Mouse (Mus musculus) lung, adult 2 months (tissue): ENCODE data around the gene Ndufb3. TPM values are rescaled to one million over a fixed set of nuclear protein-coding genes. Genes with fewer than 3 reads are reported as not detected.
A peak's percentile ranks its signal among the peaks of the same experiment; 100 is the strongest.
"Not testable (repeated sequence)": the region's sequence is repeated elsewhere in the genome, so short reads cannot be mapped to it uniquely, and the experiment has no call there.

Experiments
- DNase-seq: peaks from one replicate; pipeline ENCODE4 v3.0.0; 2022
- H3K4me1 ChIP-seq: fragments of 200-500 bp; 2 replicates; pipeline ENCODE4 v1.6.1; 2011; ENCODE audit warnings: low read length; ENCODE audit not compliant: control insufficient read depth, insufficient read depth
- H3K4me3 ChIP-seq: fragments of 200-500 bp; replicated peaks from 2 replicates; pipeline ENCODE3; 2011; ENCODE audit warnings: low read depth, mild to moderate bottlenecking, control low read depth, low read length; ENCODE audit errors: extremely low read depth
- CTCF ChIP-seq: fragments of 200-500 bp; IDR thresholded peaks from 2 replicates; pipeline ENCODE4 v1.5.1; 2011; ENCODE audit warnings: mild to moderate bottlenecking, low read length, control low read depth; ENCODE audit not compliant: insufficient read depth
- POLR2A ChIP-seq: fragments of 200-500 bp; IDR thresholded peaks from 2 replicates; pipeline ENCODE4 v1.6.1; 2011; ENCODE audit warnings: low read depth, mild to moderate bottlenecking, control low read depth, low read length, borderline replicate concordance; ENCODE audit errors: extremely low read depth
- WGBS: fragments of 180-500 bp; shearing (Covaris S2); methylation state at CpG from one replicate; pipeline ENCODE4 v1.1.7; 2018; 5-methylcytosine and 5-hydroxymethylcytosine counted together
- polyA plus RNA-seq: library from polyadenylated mRNA; depleted of rRNA; stranded (reverse); fragments of >200 nt; gene quantifications from 2 replicates; pipeline ENCODE4 v1.2.3, GENCODE M21; 2012; rRNA removed

Gene Ndufb3
- 23.1 and 53.7 TPM in 2 replicates for polyA plus RNA-seq

- WGBS: under 1% methylated on average over 41 of the region's 41 CpGs
- peak within 1 kb of the TSS; percentile 79 for H3K4me3 ChIP-seq
- TF ChIP-seq POLR2A (peak; percentile 83; the same call in 1 of the 2 replicates), CTCF (no peak)
- peaks cover 3% of the 10 kb centered on the region for H3K4me1 ChIP-seq
- peak; percentile 91 for DNase-seq
These were observed at the start of gene Ndufb3, which contains the start of gene Fam126b for GRCm38 (mm10) chr1:58586171-58586997. Gene Ndufb3, plus strand, starts transcription at chr1:58586384. Gene Fam126b, minus strand, starts transcription at chr1:58586323.

- no peaks in the 10 kb centered on the region for H3K4me1 ChIP-seq
- H3K4me3 ChIP-seq: no peak overlapping the region
- DNase-seq: no peak
- 74% methylated on average over 1 of the region's 1 CpGs for WGBS
- TF ChIP-seq POLR2A (no peak), CTCF (no peak)
These were observed 44.8 kb upstream of the Ndufb3 start for GRCm38 (mm10) chr1:58541386-58541785.

- 92% methylated on average over 6 of the region's 6 CpGs for WGBS
- H3K4me3 ChIP-seq, DNase-seq, H3K4me1 ChIP-seq: not testable (repeated sequence)
These were observed 25.8 kb upstream of the Ndufb3 start for GRCm38 (mm10) chr1:58560370-58560769.

GRCm38 (mm10) chr1:58562455-58562854 lies 23.7 kb upstream of the Ndufb3 start:
- no peaks in the 10 kb centered on the region for H3K4me1 ChIP-seq
- WGBS: 93% methylated on average over 1 of the region's 1 CpGs
- no peak for TF ChIP-seq POLR2A
- peak; percentile 21; the same call in 1 of the 2 replicates for TF ChIP-seq CTCF
- peak; percentile 33 for DNase-seq
- no peak overlapping the region for H3K4me3 ChIP-seq

GRCm38 (mm10) chr1:58564981-58565380 lies 21.2 kb upstream of the Ndufb3 start:
- no peak for DNase-seq
- H3K4me1 ChIP-seq: no peaks in the 10 kb centered on the region
- no peak for TF ChIP-seq POLR2A
- TF ChIP-seq CTCF: no peak
- WGBS: 89% methylated on average over 5 of the region's 5 CpGs
- no peak overlapping the region for H3K4me3 ChIP-seq

GRCm38 (mm10) chr1:58566621-58567020 lies 19.6 kb upstream of the Ndufb3 start:
- no peak for TF ChIP-seq CTCF
- TF ChIP-seq POLR2A: no peak
- H3K4me3 ChIP-seq: no peak overlapping the region
- H3K4me1 ChIP-seq: peaks cover 3% of the 10 kb centered on the region
- no peak for DNase-seq

- TF ChIP-seq POLR2A (no peak), CTCF (no peak)
- H3K4me3 ChIP-seq: no peak overlapping the region
- DNase-seq: no peak
These were observed 17.6 kb upstream of the Ndufb3 start for GRCm38 (mm10) chr1:58568456-58569130.

GRCm38 (mm10) chr1:58570437-58570836 lies 15.7 kb upstream of the Ndufb3 start:
- TF ChIP-seq POLR2A (no peak), CTCF (no peak)
- 60% methylated on average over 4 of the region's 4 CpGs for WGBS
- Histone ChIP-seq H3K4me1 (peaks cover 3% of the 10 kb centered on the region), H3K4me3 (no peak overlapping the region)
- no peak for DNase-seq

More at GRCm38 (mm10) chr1:58568456-58569130, 17.6 kb upstream of the Ndufb3 start:
- peaks cover 3% of the 10 kb centered on the region for H3K4me1 ChIP-seq

- peak; percentile 40; the same call in 1 of the 2 replicates for TF ChIP-seq CTCF
- TF ChIP-seq POLR2A: no peak
- 90% methylated on average over 2 of the region's 2 CpGs for WGBS
- Histone ChIP-seq H3K4me1 (no peaks in the 10 kb centered on the region), H3K4me3 (no peak overlapping the region)
- DNase-seq: no peak
These were observed 7.0 kb upstream of the Ndufb3 start for GRCm38 (mm10) chr1:58579179-58579578.
